Mouse (Mus musculus): ENCODE results near the gene Hoxb6.

Gene Hoxb6

DNA sequence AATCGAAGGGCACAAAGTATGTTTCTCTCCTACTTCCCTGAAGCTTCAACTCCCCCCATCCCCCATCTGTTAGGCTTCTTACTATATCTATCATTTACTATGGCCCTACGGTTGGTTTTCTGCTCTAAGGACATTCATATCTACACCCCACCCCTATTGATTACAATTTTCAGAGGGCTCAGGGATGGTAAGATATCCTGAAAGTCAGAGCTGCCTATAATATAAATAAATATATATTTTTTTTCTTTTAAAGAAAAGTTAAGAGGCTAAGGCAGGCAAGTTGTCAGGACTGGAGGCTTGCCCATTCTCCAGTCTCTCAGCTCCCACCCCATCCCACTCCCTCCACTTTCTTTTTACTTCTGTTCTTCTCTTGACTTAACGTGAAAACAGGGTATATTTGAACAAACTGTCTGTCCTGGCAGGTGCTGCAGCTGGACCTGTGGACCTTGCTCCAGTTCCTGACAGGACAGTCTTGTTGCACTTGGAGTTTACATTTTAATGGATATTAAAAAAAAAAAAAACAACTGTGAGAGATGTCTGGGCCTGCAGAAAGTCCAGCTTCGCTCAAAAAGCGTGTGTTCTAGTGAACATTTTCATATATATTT, 54.7 kb downstream of the Hoxb6 start:
- H3K9me3 ChIP-seq (ENCODE audit: low read length), result no peaks in the 10 kb centered on the region
- peaks cover 95% of the 10 kb centered on the region for H3K27me3 ChIP-seq (ENCODE audit: insufficient read depth, low read length)
- no peaks in the 10 kb centered on the region for H3K36me3 ChIP-seq (ENCODE audit: insufficient read depth, low read length)
- TF ChIP-seq POU5F1 (IDR thresholded peaks at IDR 0.05; ENCODE audit: borderline replicate concordance, low read length), result no peak
- TF ChIP-seq CTCF (conservative IDR thresholded peaks at IDR 0.05; ENCODE audit: low read length), result no peak
- TF ChIP-seq NANOG (IDR thresholded peaks at IDR 0.05; ENCODE audit: borderline replicate concordance, low read length), result no peak
- peaks cover 41% of the 10 kb centered on the region for H3K4me1 ChIP-seq (replicated peaks; ENCODE audit: low read depth, low read length)
- no peak overlapping the region for H3K4me3 ChIP-seq (replicated peaks; ENCODE audit: low read length)

DNA sequence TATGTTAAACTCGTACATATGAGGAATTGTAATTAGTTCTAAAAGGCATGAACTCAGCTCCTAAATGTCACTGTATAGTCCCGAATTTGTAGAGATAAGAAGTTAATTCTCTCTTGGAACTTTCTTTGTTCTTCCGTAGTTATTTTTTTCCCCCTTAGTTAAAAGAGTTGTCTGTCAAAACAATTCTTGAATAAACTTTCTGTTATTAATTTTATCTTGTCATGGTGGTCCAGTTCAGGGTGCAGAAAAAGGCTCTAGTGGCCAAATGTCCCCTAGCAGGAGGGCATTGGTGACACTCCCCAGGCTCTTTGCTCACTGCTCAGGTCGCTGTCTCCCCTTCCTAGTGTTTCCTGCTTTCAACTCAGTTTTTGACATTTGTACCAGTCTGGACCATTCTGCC, 55.4 kb downstream of the Hoxb6 start:
- TF ChIP-seq NANOG (IDR thresholded peaks at IDR 0.05; ENCODE audit: borderline replicate concordance, low read length) (no peak), POU5F1 (IDR thresholded peaks at IDR 0.05; ENCODE audit: borderline replicate concordance, low read length) (no peak), CTCF (conservative IDR thresholded peaks at IDR 0.05; ENCODE audit: low read length) (no peak)
- H3K9me3 ChIP-seq (ENCODE audit: low read length), result no peaks in the 10 kb centered on the region
- peaks cover 95% of the 10 kb centered on the region for H3K27me3 ChIP-seq (ENCODE audit: insufficient read depth, low read length)
- peaks cover 46% of the 10 kb centered on the region for H3K4me1 ChIP-seq (replicated peaks; ENCODE audit: low read depth, low read length)
- no peaks in the 10 kb centered on the region for H3K36me3 ChIP-seq (ENCODE audit: insufficient read depth, low read length)
- H3K4me3 ChIP-seq (replicated peaks; ENCODE audit: low read length), result no peak overlapping the region

DNA sequence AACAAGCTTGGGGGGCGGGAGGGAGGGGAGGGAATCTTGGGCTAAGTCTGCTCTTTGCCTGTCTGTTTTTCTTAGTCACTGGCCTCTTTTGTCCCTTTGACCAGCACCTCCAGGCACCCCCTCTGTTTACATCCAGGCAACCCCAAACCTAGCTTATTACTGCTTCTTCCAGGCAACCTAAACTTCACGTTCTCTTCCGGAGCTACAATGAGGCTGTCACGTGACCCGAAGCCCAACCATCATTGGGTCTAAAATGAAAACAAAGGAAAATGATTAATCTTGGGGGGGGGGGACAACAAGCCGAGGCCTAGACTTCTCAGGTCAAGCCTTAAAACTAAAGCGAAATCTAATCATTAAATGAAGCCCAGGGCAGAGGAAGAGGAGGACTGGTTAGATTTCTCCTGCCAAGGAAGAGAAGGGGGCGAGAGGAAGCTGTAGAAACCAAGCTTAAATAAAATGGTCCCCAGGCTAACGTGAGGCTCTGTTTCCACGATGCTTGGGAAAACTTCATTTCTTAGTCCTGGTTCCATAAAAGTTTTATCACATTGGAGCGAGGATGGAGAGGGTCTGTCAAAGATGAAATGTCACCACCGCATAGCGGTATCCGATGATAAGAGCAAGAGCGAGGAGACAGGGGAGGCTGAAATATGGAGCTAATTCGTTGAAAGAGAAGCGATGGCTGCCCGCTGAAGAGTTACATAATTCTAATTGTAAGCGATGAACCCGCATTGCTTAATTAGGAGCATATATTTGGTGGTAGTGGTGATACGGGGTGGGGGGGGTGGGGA, 56.1 kb downstream of the Hoxb6 start:
- H3K36me3 ChIP-seq (ENCODE audit: insufficient read depth, low read length), result no peaks in the 10 kb centered on the region
- peaks cover 95% of the 10 kb centered on the region for H3K27me3 ChIP-seq (ENCODE audit: insufficient read depth, low read length)
- H3K4me1 ChIP-seq (replicated peaks; ENCODE audit: low read depth, low read length), result peaks cover 49% of the 10 kb centered on the region
- H3K9me3 ChIP-seq (ENCODE audit: low read length), result no peaks in the 10 kb centered on the region
- TF ChIP-seq NANOG (IDR thresholded peaks at IDR 0.05; ENCODE audit: borderline replicate concordance, low read length), result no peak
- no peak for TF ChIP-seq POU5F1 (IDR thresholded peaks at IDR 0.05; ENCODE audit: borderline replicate concordance, low read length)
- no peak for TF ChIP-seq CTCF (conservative IDR thresholded peaks at IDR 0.05; ENCODE audit: low read length)
- H3K4me3 ChIP-seq (replicated peaks; ENCODE audit: low read length), result no peak overlapping the region

DNA sequence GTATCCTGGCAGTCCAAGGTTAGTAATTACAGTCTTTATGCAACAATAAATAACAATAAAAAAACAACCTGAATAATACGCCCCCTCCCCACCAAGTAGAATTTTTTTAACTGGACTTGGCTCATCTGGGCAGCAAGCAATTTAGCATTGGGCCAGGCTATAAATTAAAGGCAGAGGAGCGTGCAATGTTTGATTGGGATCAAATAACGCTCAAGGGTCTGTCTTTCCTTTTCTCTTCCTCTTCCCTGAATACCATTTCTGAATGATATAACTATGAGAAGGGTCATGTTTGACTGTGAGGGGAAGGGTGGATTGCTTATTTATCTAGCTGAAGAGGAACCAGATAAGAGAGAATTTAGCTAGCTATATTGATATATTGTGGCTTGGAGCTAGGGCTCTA, 56.7 kb downstream of the Hoxb6 start:
- Histone ChIP-seq H3K36me3 (ENCODE audit: insufficient read depth, low read length) (no peaks in the 10 kb centered on the region), H3K9me3 (ENCODE audit: low read length) (no peaks in the 10 kb centered on the region), H3K27me3 (ENCODE audit: insufficient read depth, low read length) (peaks cover 93% of the 10 kb centered on the region), H3K4me1 (replicated peaks; ENCODE audit: low read depth, low read length) (peaks cover 51% of the 10 kb centered on the region), H3K4me3 (replicated peaks; ENCODE audit: low read length) (no peak overlapping the region)
- TF ChIP-seq NANOG (IDR thresholded peaks at IDR 0.05; ENCODE audit: borderline replicate concordance, low read length) (no peak), POU5F1 (IDR thresholded peaks at IDR 0.05; ENCODE audit: borderline replicate concordance, low read length) (no peak), CTCF (conservative IDR thresholded peaks at IDR 0.05; ENCODE audit: low read length) (no peak)

DNA sequence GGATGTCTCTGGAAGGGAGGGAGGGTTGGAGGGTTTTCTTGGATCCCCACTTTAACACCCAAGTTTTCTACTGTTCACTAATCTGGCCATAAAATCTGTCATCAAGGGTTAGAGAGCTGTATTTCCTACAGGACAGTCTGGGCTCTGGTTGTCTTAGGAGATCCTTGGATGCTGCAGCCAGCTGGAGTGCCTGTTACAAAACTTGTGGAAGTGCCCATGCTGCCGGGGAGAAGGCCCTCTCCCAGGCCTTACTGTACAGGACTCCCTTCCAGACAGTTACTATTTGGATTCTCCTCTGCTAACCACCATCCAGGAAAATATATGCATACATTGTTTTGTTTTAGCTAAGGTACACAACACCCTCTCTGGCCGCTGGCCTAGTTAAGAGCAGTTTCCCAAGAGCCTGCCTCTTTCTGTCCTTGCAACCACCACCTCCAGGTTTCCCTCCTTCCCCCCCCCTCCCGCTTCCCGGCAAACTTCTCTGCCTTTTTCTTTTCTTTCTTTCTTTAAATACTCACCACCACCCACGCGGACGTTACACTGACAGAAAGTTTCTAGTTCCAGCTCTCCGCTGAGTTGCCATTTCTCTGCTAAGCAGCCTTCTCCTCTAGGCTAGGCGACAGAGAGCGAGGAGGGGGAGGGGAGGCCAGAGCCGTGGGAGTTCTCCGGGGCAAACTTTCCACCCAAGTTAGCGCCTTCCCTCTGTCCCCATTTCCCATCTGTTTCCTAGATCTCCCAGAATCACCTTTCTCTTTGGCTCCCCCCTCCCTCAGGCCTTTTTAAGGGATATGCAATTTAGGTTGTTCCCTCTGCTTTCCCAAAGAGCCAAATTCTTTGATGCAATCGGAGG, 57.4 kb downstream of the Hoxb6 start:
- Histone ChIP-seq H3K4me1 (replicated peaks; ENCODE audit: low read depth, low read length) (peaks cover 51% of the 10 kb centered on the region), H3K36me3 (ENCODE audit: insufficient read depth, low read length) (no peaks in the 10 kb centered on the region), H3K27me3 (ENCODE audit: insufficient read depth, low read length) (peaks cover 93% of the 10 kb centered on the region), H3K9me3 (ENCODE audit: low read length) (no peaks in the 10 kb centered on the region), H3K4me3 (replicated peaks; ENCODE audit: low read length) (no peak overlapping the region)
- TF ChIP-seq POU5F1 (IDR thresholded peaks at IDR 0.05; ENCODE audit: borderline replicate concordance, low read length) (no peak), CTCF (conservative IDR thresholded peaks at IDR 0.05; ENCODE audit: low read length) (no peak), NANOG (IDR thresholded peaks at IDR 0.05; ENCODE audit: borderline replicate concordance, low read length) (no peak)

DNA sequence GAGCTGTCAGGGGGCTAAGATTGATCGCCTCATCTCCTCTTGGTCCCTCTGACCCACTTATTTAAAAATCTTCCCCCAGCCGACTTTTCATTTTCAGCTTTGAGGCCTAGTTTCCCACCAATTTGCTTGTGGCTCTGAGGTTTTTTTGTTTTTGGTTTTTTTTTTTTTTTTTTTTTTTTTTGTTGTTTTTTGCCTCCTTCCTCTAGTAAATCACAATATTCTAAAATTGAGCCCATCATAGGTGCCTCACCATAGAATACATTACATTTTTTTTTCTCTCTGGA, 58.0 kb downstream of the Hoxb6 start, which contains the start of gene Hoxb2:
TSS of gene Hoxb2 (plus strand) at position 185 of the 284 bp plus-strand sequence.
- Histone ChIP-seq H3K9me3 (ENCODE audit: low read length) (no peaks in the 10 kb centered on the region), H3K36me3 (ENCODE audit: insufficient read depth, low read length) (no peaks in the 10 kb centered on the region), H3K4me1 (replicated peaks; ENCODE audit: low read depth, low read length) (peaks cover 52% of the 10 kb centered on the region), H3K4me3 (replicated peaks; ENCODE audit: low read length) (no peak within 1 kb of the TSS), H3K27me3 (ENCODE audit: insufficient read depth, low read length) (peaks cover 93% of the 10 kb centered on the region)
- TF ChIP-seq CTCF (conservative IDR thresholded peaks at IDR 0.05; ENCODE audit: low read length), result no peak
- TF ChIP-seq NANOG (IDR thresholded peaks at IDR 0.05; ENCODE audit: borderline replicate concordance, low read length), result no peak
- no peak for TF ChIP-seq POU5F1 (IDR thresholded peaks at IDR 0.05; ENCODE audit: borderline replicate concordance, low read length)

DNA sequence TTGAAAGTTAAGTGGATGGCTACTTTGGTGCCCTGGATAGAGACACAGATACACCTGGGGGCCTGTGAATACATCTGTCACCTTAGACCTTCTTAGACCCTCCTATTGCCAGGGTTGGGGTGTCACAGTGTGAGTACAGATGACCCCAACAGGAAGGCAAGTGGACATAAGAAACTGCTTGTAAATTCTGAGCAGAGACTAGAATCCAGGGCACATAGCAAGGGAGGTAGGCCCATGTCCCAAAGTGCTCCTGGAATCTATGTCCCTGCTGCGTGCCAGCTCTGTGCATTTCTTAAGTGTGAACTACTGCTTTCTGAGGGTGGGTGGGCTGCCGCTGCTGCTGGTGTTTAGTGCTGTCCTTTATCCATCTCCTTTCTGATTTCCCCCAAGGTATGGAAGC, 58.5 kb downstream of the Hoxb6 start:
- Histone ChIP-seq H3K9me3 (ENCODE audit: low read length) (no peaks in the 10 kb centered on the region), H3K4me3 (replicated peaks; ENCODE audit: low read length) (no peak overlapping the region), H3K36me3 (ENCODE audit: insufficient read depth, low read length) (no peaks in the 10 kb centered on the region), H3K27me3 (ENCODE audit: insufficient read depth, low read length) (peaks cover 92% of the 10 kb centered on the region), H3K4me1 (replicated peaks; ENCODE audit: low read depth, low read length) (peaks cover 49% of the 10 kb centered on the region)
- TF ChIP-seq CTCF (conservative IDR thresholded peaks at IDR 0.05; ENCODE audit: low read length), result no peak
- TF ChIP-seq POU5F1 (IDR thresholded peaks at IDR 0.05; ENCODE audit: borderline replicate concordance, low read length), result no peak
- no peak for TF ChIP-seq NANOG (IDR thresholded peaks at IDR 0.05; ENCODE audit: borderline replicate concordance, low read length)

All from E14TG2a.4 (cell line).